Mouse (Mus musculus): Measurements from ENCODE around the gene Olfr716.
"Not testable (repeated sequence)": the region's sequence is repeated elsewhere in the genome, so short reads cannot be mapped to it uniquely, and the experiment has no call there.

Olfr716 gene

GRCm38 (mm10) chr7:107138027-107138426, at the start of gene Olfr716:
Gene Olfr716 (plus strand): TSS chr7:107138327.
- DNase-seq (ENCODE audit: low spot score in 2 of 2): not testable (repeated sequence)

GRCm38 (mm10) chr7:107092920-107093319, 45.2 kb upstream of the Olfr716 start, which contains the start of gene Olfr17:
Gene Olfr17 (plus strand): TSS chr7:107093220.
- no peak for DNase-seq (ENCODE audit: low spot score in 2 of 2)

DNA sequence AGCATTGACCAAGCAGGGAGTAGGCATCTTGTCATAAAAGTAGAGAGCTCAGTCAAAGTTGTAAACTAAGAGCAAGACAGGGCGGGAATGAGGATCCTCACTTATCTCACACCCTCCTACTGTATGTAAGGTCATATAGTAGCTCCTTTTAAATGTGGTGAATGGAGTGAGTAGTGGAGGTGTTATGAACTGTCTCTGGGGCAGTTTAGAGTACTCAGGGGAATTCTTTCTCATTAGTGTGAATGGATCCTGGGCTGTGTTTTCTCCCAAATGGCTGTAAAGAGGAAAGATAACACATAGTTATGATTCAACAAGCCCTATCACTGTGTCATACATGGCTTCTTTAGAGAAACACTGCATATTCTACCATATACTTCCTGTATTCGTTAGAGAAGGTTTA, 27.9 kb upstream of the Olfr716 start, which contains the start of gene Olfr715b:
Olfr715b (minus strand) TSS at position 101 of the 400 bp plus-strand sequence.
- not testable (repeated sequence) for DNase-seq (ENCODE audit: low spot score in 2 of 2)

- DNase-seq (ENCODE audit: low spot score in 2 of 2): not testable (repeated sequence)
Measured at GRCm38 (mm10) chr7:107130983-107131382, 7.1 kb upstream of the Olfr716 start, which contains the start of gene Olfr715. Gene Olfr715 (minus strand): TSS chr7:107131083.

DNA sequence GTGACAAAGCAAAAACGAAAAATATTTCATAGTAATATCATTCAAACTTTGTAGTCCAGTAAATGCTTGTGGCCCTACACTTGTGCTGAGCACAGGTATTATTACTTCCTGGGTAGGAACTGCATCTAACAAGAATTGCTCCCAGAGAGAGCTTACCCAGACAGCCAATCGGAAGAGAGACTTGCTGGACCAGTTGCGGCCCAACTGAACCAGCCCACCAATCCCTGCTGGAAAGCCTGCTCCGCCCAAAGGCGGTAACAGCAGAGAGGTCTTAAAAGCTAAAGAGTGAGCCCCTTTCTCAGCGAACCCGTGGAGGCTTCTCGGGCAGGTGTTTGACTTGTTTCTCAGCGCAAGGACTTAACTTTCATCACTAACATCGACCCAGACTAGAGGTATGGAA, 28.6 kb downstream of the Olfr716 start, which contains the start of gene Nlrp14:
Nlrp14 (plus strand) TSS at position 301 of the 400 bp plus-strand sequence.
- DNase-seq (ENCODE audit: low spot score in 2 of 2): no peak

DNA sequence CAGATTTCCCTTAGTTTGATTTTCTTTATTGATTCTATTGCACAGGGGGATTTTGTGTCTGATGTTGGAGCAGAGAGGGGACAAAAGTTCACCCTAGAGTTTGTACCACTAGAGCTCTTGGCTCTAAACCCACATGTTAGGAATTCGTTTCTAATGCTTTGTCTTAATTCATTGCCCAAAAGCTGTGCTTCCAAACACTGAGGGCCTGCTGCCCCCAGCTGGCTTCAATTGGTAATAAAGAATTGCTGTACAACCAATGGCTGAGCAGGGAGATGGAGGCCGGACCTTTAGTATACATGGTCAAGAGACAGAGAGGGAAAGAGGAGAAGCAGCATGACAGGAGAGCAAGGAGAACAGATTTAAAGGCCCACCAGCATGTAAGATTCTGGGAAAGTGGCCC, 42.3 kb downstream of the Olfr716 start:
- DNase-seq (ENCODE audit: low spot score in 2 of 2): no peak

Data from right cerebral cortex, postnatal 10 days (tissue).